8 mouse cellular contexts compared by ENCODE assay signal in the genomic region with DNA sequence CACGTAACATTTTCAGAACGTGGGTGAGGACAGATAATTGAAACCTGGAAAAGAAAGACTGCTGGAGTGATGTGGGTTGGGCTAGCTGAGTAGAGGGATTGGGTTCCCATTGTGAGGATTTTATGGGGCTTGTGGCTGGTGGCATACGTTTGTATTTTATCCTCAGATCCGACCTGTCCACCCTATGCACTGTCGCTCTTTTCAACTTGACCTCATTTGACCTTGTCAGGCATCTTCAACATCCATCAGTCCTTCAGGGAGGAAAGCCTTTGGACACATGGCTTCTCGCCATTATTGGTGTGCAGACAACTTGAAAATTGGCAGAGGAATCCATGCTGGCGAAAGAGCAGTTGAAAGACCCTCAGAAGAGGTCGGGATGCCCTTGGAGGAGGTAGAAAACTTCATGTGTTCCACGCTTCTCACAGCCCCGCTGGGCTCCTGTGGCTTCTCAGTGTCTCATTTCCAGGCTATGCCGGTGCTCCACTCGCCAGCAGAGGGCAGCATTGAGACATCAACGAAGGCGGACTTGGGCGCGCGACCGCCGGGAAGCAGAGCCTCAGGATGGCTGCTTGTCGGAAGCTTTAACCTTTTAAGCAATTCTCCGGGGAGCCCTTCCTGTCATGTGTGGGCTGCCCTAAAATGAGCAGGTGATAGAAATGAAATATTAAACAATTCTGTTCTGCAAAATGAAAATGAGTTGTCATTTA.
DNase-seq lines count a peak whose midpoint lies in the region; ATAC-seq and TF ChIP-seq lines count a peak whose summit lies in the region.

No protein-coding gene starts in this region.

- no peaks in the 10 kb centered on the region for H3K36me3 ChIP-seq in heart, embryonic 11.5 days (ENCODE audit: control insufficient read depth, insufficient read depth, low read length)
- no peaks in the 10 kb centered on the region for H3K36me3 ChIP-seq in kidney, embryonic 15.5 days
- H3K36me3 ChIP-seq in limb, embryonic 15.5 days, result no peaks in the 10 kb centered on the region

- H3K27me3 ChIP-seq in heart, embryonic 11.5 days (ENCODE audit: control insufficient read depth, insufficient read depth, low read length), result no peaks in the 10 kb centered on the region
- H3K27me3 ChIP-seq in kidney, embryonic 15.5 days, result no peaks in the 10 kb centered on the region
- H3K27me3 ChIP-seq in limb, embryonic 15.5 days, result no peaks in the 10 kb centered on the region

- TF ChIP-seq CTCF in embryonic fibroblast, embryonic 13.5 days (IDR thresholded peaks at IDR 0.05; ENCODE audit: borderline replicate concordance, insufficient read depth, low read length), result peak; percentile 84; the same call in 1 of the 2 replicates

- no peak overlapping the region for H3K4me3 ChIP-seq in embryonic fibroblast, embryonic 13.5 days (ENCODE audit: insufficient read depth, low read length)
- peak overlapping the region; percentile 23; the same call in 1 of the 2 replicates for H3K4me3 ChIP-seq in heart, embryonic 11.5 days (ENCODE audit: low read depth, low read length)
- peak overlapping the region; percentile 30 for H3K4me3 ChIP-seq in kidney, embryonic 15.5 days (replicated peaks)
- peak overlapping the region; percentile 16 for H3K4me3 ChIP-seq in limb, embryonic 15.5 days

- peak; percentile 68 for ATAC-seq in heart, embryonic 11.5 days (replicated peaks; ENCODE audit: insufficient number of reproducible peaks, low FRiP score, low TSS enrichment)
- peak; percentile 84 for ATAC-seq in kidney, embryonic 15.5 days (replicated peaks; ENCODE audit: low FRiP score)
- peak; percentile 33; the same call in 1 of the 2 replicates for ATAC-seq in limb, embryonic 15.5 days (ENCODE audit: insufficient number of reproducible peaks, low FRiP score, low TSS enrichment, low read depth)

- H3K9ac ChIP-seq in heart, embryonic 11.5 days (ENCODE audit: low read depth, low read length), result peak overlapping the region; percentile 29; the same call in 1 of the 2 replicates
- H3K9ac ChIP-seq in kidney, embryonic 15.5 days, result no peak overlapping the region
- H3K9ac ChIP-seq in limb, embryonic 15.5 days, result no peak overlapping the region

- peak; percentile 90 for DNase-seq in B cell, adult 2 months
- peak; percentile 97 for DNase-seq in brain, adult 2 months (ENCODE audit: low read depth, low spot score)
- peak; percentile 50 to 77 for DNase-seq in monocyte, adult 2 months (ENCODE audit: low read depth in 1 of 2, low spot score in 2 of 2)
- DNase-seq in spleen, postnatal 14 days (ENCODE audit: low spot score in 2 of 2), result peak; percentile 69 to 84

- H3K4me2 ChIP-seq in heart, embryonic 11.5 days, result peak overlapping the region; percentile 64
- H3K4me2 ChIP-seq in kidney, embryonic 15.5 days, result peak overlapping the region; percentile 66
- peak overlapping the region; percentile 43 for H3K4me2 ChIP-seq in limb, embryonic 15.5 days

- peaks cover 8% of the 10 kb centered on the region for H3K4me1 ChIP-seq in embryonic fibroblast, embryonic 13.5 days (ENCODE audit: control insufficient read depth, insufficient read depth, low read length)
- H3K4me1 ChIP-seq in heart, embryonic 11.5 days (ENCODE audit: control insufficient read depth, insufficient read depth, low read length), result peaks cover 9% of the 10 kb centered on the region
- peaks cover 16% of the 10 kb centered on the region for H3K4me1 ChIP-seq in kidney, embryonic 15.5 days
- H3K4me1 ChIP-seq in limb, embryonic 15.5 days, result peaks cover 10% of the 10 kb centered on the region; the same call in 1 of the 2 replicates

- H3K27ac ChIP-seq in embryonic fibroblast, embryonic 13.5 days (ENCODE audit: insufficient read depth, low read length), result no peak overlapping the region
- no peak overlapping the region for H3K27ac ChIP-seq in heart, embryonic 11.5 days (ENCODE audit: low read depth, low read length)
- no peak overlapping the region for H3K27ac ChIP-seq in kidney, embryonic 15.5 days
- no peak overlapping the region for H3K27ac ChIP-seq in limb, embryonic 15.5 days

- H3K9me3 ChIP-seq in heart, embryonic 11.5 days (replicated peaks; ENCODE audit: control insufficient read depth, low read length), result no peaks in the 10 kb centered on the region; the same call in 1 of the 2 replicates
- no peaks in the 10 kb centered on the region for H3K9me3 ChIP-seq in kidney, embryonic 15.5 days (replicated peaks)
- no peaks in the 10 kb centered on the region for H3K9me3 ChIP-seq in limb, embryonic 15.5 days

- WGBS in heart, embryonic 11.5 days (ENCODE audit: insufficient replicate concordance), result 11% methylated on average over 21 of the region's 21 CpGs
- 9% methylated on average over 21 of the region's 21 CpGs for WGBS in kidney, embryonic 15.5 days
- 9% methylated on average over 21 of the region's 21 CpGs for WGBS in limb, embryonic 15.5 days

- no peak for TF ChIP-seq POLR2A in embryonic fibroblast, embryonic 13.5 days (IDR thresholded peaks at IDR 0.05; ENCODE audit: low read depth, low read length)

Comparison
In these comparisons a context has a peak if more than half of its experiments do, and no peak if none do; other contexts are left out.
1. ATAC-seq: peak in every context shown above with its lines; median percentile 84 in kidney, embryonic 15.5 days; 68 in heart, embryonic 11.5 days; 33 in limb, embryonic 15.5 days.